Mouse (Mus musculus): Measurements from ENCODE around the gene Gabarap.
A peak's percentile ranks its signal among the peaks of the same experiment; 100 is the strongest.

Gabarap gene

DNA sequence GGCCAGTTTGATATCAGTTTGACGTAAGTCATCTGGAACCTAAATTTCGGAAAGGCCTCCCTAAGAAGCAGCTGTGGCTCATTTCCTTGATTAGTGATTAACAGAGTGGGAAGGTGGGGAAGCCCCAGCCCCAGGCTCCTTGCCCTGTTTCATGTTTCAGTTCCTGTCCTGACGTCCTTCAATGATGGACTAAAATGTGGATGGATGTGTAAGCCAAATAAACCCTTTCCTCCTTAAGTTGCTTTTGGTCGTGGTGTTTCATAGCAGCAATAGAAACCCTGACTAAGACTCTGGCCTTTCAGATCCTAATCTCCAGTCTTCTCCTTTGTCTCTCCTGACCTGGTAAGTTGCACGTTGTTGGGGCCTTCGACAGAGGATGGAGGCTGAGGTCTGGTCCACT is 20.7 kb upstream of the Gabarap start:
- no peak for DNase-seq (ENCODE audit: low spot score)

DNA sequence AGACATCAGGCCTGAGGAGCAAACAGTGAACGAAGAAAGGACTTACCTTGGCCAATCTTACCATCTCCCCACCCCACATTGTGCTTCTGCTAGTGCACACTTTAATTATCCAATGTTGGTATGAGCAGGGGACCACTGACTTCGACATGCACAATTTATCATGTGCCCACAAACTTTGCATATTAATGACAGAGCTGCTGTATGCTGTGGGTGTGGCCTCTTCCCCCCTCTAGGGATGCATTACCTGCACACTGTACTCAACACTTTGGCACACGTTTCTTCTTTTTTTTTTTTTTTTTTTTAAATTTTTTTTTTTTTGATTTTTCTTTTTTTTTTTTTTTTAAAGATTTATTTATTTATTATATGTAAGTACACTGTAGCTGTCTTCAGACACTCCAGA is 20.2 kb upstream of the Gabarap start:
- DNase-seq (ENCODE audit: low spot score) = no peak

DNA sequence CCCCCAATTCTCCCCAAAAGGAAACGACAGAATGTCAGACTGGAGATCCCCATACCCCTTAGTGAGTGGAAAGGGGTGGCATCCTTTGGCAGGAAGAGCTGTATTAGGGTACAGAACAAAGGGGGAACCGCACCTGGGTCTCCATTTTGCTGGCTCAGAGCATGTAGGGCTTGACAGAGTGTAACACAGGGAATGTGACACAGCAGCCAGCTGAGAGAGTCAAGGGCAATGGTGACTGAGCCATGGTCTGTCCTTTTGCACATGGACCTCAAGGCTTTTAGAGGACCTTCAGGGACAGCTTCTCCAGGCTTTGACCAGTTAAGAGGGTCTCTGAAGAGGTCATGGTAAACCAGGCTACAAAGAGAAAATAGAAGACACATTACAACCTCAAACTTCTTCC is 16.0 kb upstream of the Gabarap start:
- DNase-seq (ENCODE audit: low spot score) = no peak

DNA sequence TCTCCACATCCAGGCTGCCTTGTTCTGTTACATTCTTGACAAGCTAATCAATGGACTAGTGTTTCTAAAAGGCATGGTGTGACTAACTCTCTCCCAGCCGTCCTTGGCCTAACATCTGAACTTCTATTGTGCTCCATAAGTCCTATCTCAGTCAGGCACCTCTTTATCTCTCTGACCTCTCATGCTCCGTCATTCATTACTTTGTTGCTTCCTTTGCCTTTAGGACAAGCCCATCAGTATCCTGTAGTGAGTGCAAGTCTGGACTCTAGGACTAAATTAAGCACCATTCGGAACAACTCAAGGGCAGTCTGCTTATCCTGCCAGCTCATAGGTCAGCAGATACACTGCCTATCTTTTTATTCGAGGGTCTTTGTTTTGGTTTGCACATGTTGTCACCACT is 14.7 kb upstream of the Gabarap start:
- DNase-seq (ENCODE audit: low spot score) = no peak

DNA sequence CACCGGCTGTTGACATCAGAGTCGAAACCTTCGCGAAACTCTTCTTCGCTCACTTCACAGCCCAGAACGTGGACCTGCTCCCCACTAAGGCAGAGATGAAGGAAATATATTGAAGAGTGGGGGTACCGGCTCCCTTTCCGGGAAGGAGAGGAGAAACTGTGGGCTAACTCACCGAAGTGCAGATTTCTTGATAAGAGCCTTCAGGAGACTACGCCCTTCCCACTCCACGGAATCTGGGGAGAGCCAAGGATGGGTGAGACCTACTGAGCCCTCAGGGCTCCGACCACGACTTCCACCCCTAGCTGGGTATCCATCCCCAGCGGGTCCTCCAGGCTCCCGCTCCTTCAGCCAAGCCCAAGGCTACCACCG is 11.1 kb upstream of the Gabarap start:
- DNase-seq (ENCODE audit: low spot score) = no peak

DNA sequence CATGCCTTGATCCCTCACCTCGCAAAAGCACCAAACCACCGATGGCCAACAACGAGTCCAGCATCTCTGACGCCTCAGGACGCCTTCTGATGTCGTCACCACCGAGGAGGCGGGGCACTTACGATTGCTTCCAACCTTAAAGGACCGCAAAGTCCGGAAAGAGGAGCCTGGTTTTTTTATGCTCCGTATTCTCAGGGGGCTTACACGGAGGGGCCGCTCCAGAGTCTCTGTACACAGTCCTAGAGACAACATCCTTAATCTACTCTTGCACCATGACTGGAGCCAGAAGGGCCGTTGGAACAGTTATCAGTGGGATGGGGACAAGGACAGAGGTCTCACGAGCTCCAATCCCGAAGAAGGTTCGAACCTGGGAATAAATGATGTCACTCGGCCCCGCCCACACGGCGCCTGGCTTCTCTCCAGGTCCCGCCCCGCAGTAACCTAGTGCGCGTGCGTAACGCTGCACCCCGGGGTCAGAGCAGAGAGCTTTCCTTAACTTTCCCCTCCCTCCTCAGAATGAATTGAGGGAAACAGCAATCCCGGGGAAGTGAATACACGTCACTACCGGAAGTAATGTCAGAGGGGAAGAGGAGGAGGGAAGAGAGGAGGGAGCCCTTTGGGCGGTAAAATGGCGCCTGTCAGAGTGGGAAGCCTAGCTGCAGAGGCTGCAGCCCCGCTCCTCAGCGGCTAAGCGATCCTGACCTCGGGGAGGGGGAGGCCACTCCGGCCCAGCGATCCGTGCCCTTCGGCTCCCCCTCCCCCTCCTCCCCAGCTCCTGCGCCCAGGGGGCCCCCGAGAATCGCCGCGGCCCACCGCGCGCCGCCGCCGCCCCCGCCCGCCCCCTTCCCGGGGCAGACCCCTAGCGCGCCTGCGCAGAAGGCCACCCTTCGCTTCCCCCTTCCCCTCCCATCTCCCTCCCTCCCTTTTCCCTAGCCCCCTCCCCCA is 10.5 kb upstream of the Gabarap start:
- DNase-seq (ENCODE audit: low spot score) = peak; percentile 97

DNA sequence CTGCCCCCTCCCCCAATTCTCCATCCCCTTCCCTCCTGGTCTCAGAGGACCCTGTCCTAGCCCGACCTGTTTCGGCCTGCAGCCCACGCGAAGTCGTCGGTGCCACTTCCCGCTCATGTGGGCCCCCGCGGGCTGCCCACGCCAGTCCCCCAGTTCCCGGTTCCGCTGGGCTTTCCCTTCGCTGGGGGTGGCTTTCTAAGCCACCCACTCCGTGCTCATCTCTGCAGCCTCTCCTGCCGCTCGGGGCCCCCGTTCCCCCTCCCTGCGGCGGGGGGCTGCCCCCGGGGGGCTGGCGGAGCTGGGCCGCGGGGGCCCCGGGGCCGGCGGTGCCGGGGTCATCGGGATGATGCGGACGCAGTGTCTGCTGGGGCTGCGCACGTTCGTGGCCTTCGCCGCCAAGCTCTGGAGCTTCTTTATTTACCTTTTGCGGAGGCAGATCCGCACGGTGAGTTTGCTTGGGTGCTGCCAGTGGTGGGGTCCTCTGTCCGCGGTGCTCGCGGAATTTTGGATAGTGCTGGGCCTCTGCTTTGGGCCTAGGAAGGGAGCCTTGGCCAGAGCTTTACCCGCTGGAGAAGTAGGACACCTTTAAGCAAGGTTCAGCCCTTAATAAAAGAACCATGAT is 9.7 kb upstream of the Gabarap start, which contains the start of gene Ctdnep1:
TSS of gene Ctdnep1 (plus strand) at position 16 of the 622 bp plus-strand sequence.
- no peak for DNase-seq (ENCODE audit: low spot score)

DNA sequence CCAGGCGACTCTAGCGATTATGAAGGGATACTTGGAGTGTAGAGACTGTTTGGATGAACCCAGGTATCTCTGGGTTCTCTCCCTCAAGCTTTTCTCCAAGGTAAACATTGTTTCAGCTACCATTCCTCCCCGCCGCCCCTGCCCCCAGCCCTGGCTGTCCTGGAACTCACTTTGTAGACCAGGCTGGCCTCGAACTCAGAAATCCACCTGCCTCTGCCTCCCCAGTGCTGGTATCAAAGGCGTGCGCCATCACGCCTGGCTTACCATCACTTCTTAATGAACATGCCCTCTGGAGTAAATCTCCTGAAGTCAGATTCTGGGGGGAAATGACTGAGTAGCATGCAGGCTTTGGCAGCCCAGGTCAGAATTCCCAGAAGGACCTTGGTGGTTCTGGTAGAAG is 8.7 kb upstream of the Gabarap start, which contains the start of gene Elp5:
TSS of gene Elp5 (minus strand) at position 293 of the 400 bp plus-strand sequence.
- DNase-seq (ENCODE audit: low spot score) = no peak

DNA sequence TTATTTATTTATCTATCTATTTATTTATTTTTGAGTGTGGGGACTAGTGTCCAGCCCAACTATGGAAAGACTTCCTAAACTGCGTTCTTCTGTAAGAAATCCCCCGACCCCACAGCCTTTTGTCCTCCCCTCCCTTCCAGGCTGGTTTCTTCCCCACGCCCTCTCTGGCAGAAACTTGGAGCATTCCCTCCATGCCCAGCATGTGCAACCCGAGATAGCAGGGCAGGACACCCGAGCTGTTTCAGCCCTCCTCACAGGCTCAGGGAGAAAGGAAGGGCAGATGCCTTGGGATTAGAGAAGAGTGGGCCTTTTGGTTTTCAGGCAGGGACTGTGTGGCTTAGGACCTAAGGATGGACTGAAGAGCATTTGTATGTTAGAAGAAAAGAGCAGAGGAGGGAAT is 8.1 kb upstream of the Gabarap start:
- no peak for DNase-seq (ENCODE audit: low spot score)

DNA sequence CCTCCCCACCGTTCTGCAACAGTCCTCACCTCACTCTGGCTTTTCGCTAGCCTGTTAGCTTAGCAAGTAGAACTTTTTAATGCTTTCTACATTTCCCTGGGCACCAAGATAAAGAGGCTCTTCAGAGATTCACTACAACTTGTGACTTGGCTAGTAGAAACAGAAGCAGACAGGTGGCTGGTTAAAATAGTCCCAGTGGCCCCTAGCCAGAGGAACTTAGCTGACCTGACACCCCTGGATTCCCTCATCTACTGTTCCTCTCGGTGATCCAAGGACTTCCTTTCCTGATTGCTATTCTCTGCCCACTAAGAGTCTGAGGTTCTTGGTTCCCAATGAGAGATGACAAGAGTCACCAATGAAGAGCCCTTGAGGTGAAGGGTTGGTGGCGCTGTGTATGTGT is 7.6 kb upstream of the Gabarap start:
- DNase-seq (ENCODE audit: low spot score) = no peak

DNA sequence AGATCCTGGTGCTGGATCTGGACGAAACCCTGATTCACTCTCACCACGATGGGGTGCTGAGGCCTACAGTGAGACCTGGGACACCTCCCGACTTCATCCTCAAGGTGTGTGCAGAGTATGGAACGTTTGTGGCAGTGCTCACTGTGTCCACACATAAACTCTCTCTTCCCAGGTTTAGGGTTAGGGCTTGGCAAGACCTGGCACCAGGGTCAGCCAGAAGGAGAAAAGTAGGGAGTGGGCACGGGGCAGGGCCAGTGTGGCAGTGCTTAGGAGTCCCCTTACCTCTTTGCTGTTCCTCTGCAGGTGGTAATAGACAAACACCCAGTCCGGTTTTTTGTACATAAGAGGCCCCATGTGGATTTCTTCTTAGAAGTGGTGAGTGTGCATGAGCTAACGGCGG is 6.5 kb upstream of the Gabarap start:
- DNase-seq (ENCODE audit: low spot score) = no peak

DNA sequence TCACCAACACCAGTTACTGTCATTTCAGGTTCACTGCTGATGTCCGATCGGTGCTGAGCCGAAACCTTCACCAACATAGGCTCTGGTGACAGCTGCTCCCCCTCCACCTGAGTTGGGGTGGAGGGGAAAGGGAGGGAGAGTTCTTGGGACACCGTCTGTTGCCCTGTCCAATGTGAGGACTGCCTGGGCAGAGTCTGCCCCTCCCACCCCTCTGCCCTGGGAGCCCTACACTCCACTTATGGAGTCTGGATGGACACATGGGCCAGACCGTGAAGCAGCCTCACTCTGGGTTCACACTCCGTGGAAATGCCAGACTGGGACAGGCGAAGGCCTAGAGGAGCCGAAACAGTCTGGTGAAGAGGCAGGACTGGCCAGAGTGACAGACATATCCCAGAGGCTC is 994 bp upstream of the Gabarap start:
- DNase-seq (ENCODE audit: low spot score) = no peak

DNA sequence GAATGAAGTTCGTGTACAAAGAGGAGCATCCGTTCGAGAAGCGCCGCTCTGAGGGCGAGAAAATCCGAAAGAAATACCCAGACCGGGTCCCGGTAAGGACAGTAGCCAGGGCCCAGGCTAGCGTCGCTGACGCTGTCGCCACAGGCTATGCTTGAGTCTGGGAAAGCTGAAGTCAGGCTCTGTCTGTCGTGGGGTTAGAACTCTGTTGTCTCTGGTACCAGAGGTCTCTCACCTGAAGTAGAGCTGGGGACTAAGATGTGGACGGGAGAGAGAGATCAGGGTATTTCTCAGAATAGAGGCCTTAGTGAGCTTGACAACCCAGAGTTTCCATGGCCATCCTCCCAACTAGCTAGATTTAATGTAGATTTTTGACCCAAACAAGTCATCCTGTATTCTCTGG is 768 bp downstream of the Gabarap start:
- DNase-seq (ENCODE audit: low spot score) = no peak

DNA sequence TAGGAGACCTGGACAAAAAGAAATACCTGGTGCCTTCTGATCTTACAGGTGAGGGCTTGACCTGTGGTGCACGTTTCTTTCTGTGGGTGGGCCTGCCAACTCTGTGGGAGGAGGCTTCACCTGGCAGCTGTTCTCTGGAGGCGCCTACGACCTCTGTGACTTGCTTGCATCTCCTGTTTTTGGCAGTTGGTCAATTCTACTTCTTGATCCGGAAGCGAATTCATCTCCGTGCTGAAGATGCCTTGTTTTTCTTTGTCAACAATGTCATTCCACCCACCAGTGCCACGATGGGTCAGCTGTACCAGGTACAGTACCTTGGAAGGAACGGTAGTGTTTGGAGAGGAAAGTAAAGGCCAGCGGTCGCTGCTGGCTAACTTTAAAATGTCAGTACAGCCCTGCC is 1.5 kb downstream of the Gabarap start:
- DNase-seq (ENCODE audit: low spot score) = no peak

DNA sequence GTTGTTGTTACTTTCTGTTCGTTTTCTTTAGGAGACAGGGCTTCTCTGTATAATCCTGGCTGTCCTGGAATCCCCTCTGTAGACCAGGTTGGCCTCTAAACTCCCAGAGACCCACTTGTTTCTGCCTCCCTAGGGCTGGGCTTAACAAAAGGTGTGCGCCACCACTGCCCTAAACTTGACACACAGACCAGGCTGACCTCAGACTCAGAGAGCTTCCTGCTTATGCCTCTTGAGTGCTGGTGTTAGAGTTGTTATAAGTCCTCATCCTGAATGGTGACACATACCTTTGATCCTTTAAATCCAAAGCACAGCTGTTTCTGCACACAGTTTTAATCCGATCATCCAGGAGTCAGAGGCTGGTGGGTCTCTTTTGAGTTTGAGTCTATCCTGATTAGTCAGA is 2.0 kb downstream of the Gabarap start:
- no peak for DNase-seq (ENCODE audit: low spot score)

DNA sequence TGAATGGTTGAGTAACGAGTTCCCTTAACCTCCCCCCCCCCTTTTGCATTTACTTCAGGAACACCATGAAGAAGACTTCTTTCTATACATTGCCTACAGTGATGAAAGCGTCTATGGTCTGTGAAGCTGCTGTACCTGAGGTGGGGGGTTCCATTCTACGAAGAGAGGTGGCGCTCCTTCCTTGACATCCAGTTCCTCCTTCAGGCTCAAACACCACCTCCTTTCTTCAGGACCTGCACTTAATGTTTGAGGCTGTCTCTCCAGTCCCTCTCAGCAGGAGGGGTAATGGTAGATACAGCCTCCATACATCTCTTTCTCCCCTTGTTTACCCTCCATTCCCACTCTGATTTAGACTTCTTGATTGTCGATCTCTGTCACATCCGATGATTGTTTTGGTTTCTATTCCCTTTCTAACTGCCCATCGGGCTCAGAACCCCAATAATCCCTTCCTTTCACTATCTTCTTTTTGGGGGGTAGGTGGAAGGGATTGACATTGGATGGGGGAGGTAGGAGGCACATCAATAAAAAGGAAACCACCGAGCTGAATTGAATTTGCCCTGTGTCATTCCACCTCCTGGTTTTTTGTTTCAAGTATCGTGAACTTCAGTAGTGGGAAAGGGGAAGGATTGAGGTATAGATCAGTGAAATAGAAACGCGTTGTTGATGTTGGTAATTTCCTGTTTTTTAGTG is 3.6 kb downstream of the Gabarap start:
- no peak for DNase-seq (ENCODE audit: low spot score)

DNA sequence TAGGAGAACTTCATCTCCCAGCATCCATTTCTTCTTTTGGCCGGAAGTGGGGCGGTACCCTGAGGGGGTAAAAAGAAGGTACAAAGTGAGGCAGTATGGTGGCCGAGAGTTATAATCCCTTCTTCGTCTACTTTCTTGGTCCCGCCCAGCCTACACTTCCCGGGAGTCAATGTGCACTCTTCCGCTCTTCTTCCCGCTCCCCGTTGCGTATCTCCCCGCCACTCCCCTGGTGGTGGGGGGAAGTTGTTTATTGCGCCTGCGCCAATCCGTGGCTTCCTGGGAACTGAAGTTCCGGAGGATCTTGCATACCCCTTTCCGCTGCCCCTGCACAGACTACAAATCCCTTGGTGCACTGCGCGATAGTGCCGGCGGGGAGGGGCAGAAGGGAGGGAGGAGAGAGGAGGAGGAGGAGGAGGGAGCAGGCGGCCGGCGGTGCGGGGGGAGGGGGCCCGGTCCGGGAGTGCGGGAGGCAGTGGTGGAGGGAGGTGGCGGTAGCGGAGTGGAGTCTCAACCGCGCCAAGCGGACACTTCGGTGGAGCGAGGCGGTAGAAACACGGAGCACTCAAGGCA is 4.5 kb downstream of the Gabarap start, which contains the start of gene Phf23:
TSS of gene Phf23 (plus strand) at position 387 of the 570 bp plus-strand sequence.
- DNase-seq (ENCODE audit: low spot score) = peak; percentile 98

DNA sequence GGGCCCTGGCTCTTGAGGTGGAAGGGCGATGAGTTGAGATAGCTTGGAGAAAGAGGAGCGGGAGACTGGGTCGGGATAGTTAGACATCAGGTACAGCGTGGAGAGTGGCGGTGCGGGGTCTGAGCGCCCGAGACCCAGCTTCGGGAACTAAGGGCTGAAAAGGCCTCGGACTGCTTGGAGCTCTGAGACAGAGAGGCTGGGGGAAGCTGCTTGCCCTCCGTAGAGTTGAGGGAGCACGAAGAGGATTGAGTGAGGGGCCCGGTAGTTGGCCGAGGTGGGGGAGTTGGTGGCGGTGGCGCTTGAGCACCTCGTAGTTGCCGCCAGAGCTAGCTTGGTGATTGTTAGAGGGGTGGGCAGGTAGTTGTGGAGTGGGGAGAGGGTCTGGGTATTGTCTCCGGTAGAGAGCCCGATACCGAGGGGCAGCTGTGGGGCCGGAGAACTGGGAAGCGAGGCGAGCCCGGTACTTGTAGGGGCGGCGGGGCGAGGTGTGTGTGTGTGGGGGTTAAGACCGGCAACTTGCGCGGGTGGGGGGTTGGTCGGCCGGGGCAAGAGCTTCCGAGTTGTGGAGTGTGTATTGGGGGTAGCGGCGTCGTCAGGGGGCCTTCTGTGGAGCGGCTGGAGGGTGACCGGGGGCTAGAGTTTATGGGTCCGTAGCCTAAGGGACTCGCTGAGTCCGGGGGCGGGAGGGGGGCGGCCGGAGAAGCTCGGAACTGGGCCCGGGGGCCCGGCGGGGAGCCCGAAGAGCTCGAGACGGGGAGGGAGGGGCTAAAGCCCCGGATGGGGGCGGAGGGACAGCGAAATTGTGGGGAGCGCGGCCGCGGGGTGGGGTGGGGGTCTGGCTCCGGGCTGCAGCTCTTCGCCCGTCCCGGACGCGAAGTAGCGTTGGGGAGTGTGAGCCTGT is 5.5 kb downstream of the Gabarap start:
- DNase-seq (ENCODE audit: low spot score) = peak; percentile 50

DNA sequence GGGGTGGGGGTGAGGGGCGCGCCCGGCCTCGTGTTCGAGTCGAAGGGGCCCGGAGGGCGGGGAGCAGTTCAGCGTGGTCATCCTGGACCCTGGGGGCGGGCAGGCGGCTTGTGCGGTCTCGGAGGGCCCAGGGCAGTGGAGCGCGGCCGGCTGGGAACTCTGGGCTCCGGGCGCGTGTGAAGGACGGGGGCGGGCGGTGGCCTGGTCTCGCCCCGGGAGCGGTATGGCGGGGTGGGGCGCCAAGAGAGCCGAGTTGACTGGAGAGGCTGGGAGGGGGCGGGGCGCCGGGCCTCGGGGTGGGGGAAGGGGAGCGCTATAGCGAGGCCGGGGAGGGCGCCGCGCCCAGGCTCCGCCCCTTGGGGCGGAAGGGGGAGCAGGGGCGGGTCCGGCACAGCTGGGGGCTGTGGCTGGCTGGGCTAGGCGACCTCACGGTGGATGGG is 6.1 kb downstream of the Gabarap start:
- DNase-seq (ENCODE audit: low spot score) = peak; percentile 84

DNA sequence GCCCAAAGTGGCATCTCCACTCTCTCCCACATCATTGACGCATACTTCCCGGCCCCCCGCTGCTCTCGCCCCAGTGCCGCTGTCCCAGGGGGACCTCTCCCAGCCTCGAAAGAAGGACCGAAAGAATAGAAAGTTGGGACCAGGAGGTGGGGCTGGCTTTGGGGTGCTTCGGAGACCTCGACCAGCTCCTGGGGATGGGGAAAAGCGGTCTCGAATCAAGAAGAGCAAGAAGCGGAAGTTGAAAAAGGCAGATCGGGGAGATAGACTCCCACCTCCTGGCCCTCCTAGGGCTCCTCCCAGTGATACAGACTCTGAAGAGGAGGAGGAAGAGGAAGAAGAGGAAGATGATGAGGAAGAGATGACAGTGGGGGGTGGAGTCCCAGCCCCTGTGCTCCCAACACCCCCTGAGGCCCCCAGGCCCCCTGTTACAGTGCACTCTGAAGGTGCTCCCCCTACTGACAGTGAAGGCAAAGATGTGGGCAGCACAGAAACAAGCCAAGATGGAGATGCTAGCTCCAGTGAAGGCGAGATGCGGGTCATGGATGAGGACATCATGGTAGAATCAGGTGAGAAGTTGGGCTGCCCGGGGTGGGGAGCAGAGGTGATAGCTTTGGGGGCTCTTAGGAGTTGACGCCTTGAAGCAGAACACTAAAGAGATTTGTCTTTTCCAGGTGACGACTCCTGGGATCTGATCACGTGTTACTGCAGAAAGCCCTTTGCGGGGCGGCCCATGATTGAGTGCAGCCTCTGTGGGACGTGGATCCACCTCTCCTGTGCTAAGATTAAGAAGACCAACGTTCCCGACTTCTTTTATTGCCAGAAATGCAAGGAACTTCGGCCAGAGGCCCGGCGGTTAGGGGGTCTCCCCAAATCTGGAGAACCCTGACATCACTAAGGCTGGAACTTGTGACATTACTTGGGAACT is 7.9 kb downstream of the Gabarap start:
- DNase-seq (ENCODE audit: low spot score) = no peak

All from MN1 (cell line).